Mouse (Mus musculus): ENCODE data around the gene Qrfp. TPM values are rescaled to one million over a fixed set of nuclear protein-coding genes. Genes with fewer than 3 reads are reported as not detected.

The Qrfp gene
- polyA plus RNA-seq, 1 experiment from 2014 or later, result 0.16 TPM

GRCm38 (mm10) chr2:31763271-31763670 is 47.1 kb downstream of the Qrfp start:
- Histone ChIP-seq H3K4me1 (peaks cover 67% of the 10 kb centered on the region), H3K4me3 (no peak overlapping the region), H3K9me3 (no peaks in the 10 kb centered on the region), H3K4me2 (replicated peaks) (peak overlapping the region; percentile 88), H3K27me3 (replicated peaks) (no peaks in the 10 kb centered on the region), H3K36me3 (no peaks in the 10 kb centered on the region), H3K27ac (no peak overlapping the region), H3K9ac (0 out of 2 replicates have a peak overlapping the region, but pooled peaks have one; percentile 17)
- no peak for ATAC-seq (ENCODE audit: low FRiP score, low read depth)
- 16% methylated on average over 2 of the region's 2 CpGs for WGBS

- H3K9ac ChIP-seq, result 0 out of 2 replicates have a peak overlapping the region, but pooled peaks have one; percentile 17
- no peaks in the 10 kb centered on the region for H3K36me3 ChIP-seq
- no peaks in the 10 kb centered on the region for H3K9me3 ChIP-seq
- H3K4me1 ChIP-seq, result peaks cover 64% of the 10 kb centered on the region
- no peak overlapping the region for H3K27ac ChIP-seq
- no peak for ATAC-seq (ENCODE audit: low FRiP score, low read depth)
- H3K27me3 ChIP-seq (replicated peaks), result no peaks in the 10 kb centered on the region
- WGBS, result 5% methylated on average over 2 of the region's 2 CpGs
- H3K4me3 ChIP-seq, result no peak overlapping the region
- peak overlapping the region; percentile 88 for H3K4me2 ChIP-seq (replicated peaks)
These were observed 47.5 kb downstream of the Qrfp start for GRCm38 (mm10) chr2:31762853-31763252.

- Histone ChIP-seq H3K9me3 (no peaks in the 10 kb centered on the region), H3K9ac (no peak overlapping the region; the same call in 1 of the 2 replicates), H3K4me3 (peak overlapping the region; percentile 78; the same call in 1 of the 2 replicates), H3K4me1 (peaks cover 61% of the 10 kb centered on the region), H3K27me3 (replicated peaks) (no peaks in the 10 kb centered on the region), H3K27ac (no peak overlapping the region), H3K36me3 (no peaks in the 10 kb centered on the region), H3K4me2 (replicated peaks) (peak overlapping the region; percentile 88)
- ATAC-seq (ENCODE audit: low FRiP score, low read depth), result no peak
- WGBS, result 29% methylated on average over 3 of the region's 3 CpGs
These were observed 48.2 kb downstream of the Qrfp start for GRCm38 (mm10) chr2:31762155-31762554.

GRCm38 (mm10) chr2:31761585-31761984 is 48.8 kb downstream of the Qrfp start:
- no peak for ATAC-seq (ENCODE audit: low FRiP score, low read depth)
- peaks cover 58% of the 10 kb centered on the region for H3K4me1 ChIP-seq
- no peak overlapping the region for H3K27ac ChIP-seq
- peak overlapping the region; percentile 87 for H3K9ac ChIP-seq
- WGBS, result 5% methylated on average over 4 of the region's 4 CpGs
- H3K36me3 ChIP-seq, result no peaks in the 10 kb centered on the region
- H3K4me2 ChIP-seq (replicated peaks), result peak overlapping the region; percentile 88
- peak overlapping the region; percentile 78 for H3K4me3 ChIP-seq
- no peaks in the 10 kb centered on the region for H3K27me3 ChIP-seq (replicated peaks)
- H3K9me3 ChIP-seq, result no peaks in the 10 kb centered on the region

- 5% methylated on average over 7 of the region's 7 CpGs for WGBS
- Histone ChIP-seq H3K9ac (peak overlapping the region; percentile 87), H3K4me2 (replicated peaks) (peak overlapping the region; percentile 88), H3K4me1 (peaks cover 56% of the 10 kb centered on the region), H3K27ac (no peak overlapping the region), H3K4me3 (peak overlapping the region; percentile 78), H3K27me3 (replicated peaks) (no peaks in the 10 kb centered on the region), H3K36me3 (no peaks in the 10 kb centered on the region), H3K9me3 (no peaks in the 10 kb centered on the region)
- no peak for ATAC-seq (ENCODE audit: low FRiP score, low read depth)
These were observed 49.3 kb downstream of the Qrfp start for GRCm38 (mm10) chr2:31761115-31761531.

GRCm38 (mm10) chr2:31760486-31760885 is 49.9 kb downstream of the Qrfp start:
- Histone ChIP-seq H3K4me2 (replicated peaks) (peak overlapping the region; percentile 88), H3K36me3 (no peaks in the 10 kb centered on the region), H3K9me3 (no peaks in the 10 kb centered on the region), H3K4me1 (peaks cover 50% of the 10 kb centered on the region), H3K27ac (0 out of 2 replicates have a peak overlapping the region, but pooled peaks have one; percentile 20), H3K4me3 (peak overlapping the region; percentile 78), H3K27me3 (replicated peaks) (no peaks in the 10 kb centered on the region), H3K9ac (peak overlapping the region; percentile 87)
- no peak for ATAC-seq (ENCODE audit: low FRiP score, low read depth)
- WGBS, result 2% methylated on average over 1 of the region's 1 CpGs

GRCm38 (mm10) chr2:31759751-31760460 is 50.5 kb downstream of the Qrfp start:
- Histone ChIP-seq H3K4me2 (replicated peaks) (peak overlapping the region; percentile 88), H3K4me1 (peaks cover 46% of the 10 kb centered on the region), H3K36me3 (no peaks in the 10 kb centered on the region), H3K27me3 (replicated peaks) (no peaks in the 10 kb centered on the region), H3K4me3 (peak overlapping the region; percentile 78), H3K27ac (peak overlapping the region; percentile 66; the same call in 1 of the 2 replicates), H3K9me3 (no peaks in the 10 kb centered on the region), H3K9ac (peak overlapping the region; percentile 87)
- under 1% methylated on average over 42 of the region's 42 CpGs for WGBS
- peak; percentile 85 for ATAC-seq (ENCODE audit: low FRiP score, low read depth)

- peaks cover 46% of the 10 kb centered on the region for H3K4me1 ChIP-seq
- peak overlapping the region; percentile 88 for H3K4me2 ChIP-seq (replicated peaks)
- H3K27me3 ChIP-seq (replicated peaks), result no peaks in the 10 kb centered on the region
- WGBS, result 90% methylated on average over 5 of the region's 5 CpGs
- ATAC-seq (ENCODE audit: low FRiP score, low read depth), result no peak
- H3K27ac ChIP-seq, result no peak overlapping the region
- H3K4me3 ChIP-seq, result no peak overlapping the region
- H3K36me3 ChIP-seq, result no peaks in the 10 kb centered on the region
- H3K9ac ChIP-seq, result no peak overlapping the region; the same call in 1 of the 2 replicates
- H3K9me3 ChIP-seq, result no peaks in the 10 kb centered on the region
These were observed 51.4 kb downstream of the Qrfp start for GRCm38 (mm10) chr2:31758966-31759365.

- no peak overlapping the region for H3K4me2 ChIP-seq (replicated peaks)
- no peaks in the 10 kb centered on the region for H3K27me3 ChIP-seq (replicated peaks)
- no peak overlapping the region for H3K4me3 ChIP-seq
- H3K36me3 ChIP-seq, result no peaks in the 10 kb centered on the region
- no peak overlapping the region for H3K27ac ChIP-seq
- H3K9me3 ChIP-seq, result 0 out of 2 replicates have a peak, but pooled peaks cover 6% of the 10 kb centered on the region
- H3K9ac ChIP-seq, result no peak overlapping the region
- H3K4me1 ChIP-seq, result peaks cover 35% of the 10 kb centered on the region
- ATAC-seq (ENCODE audit: low FRiP score, low read depth), result no peak
These were observed 52.9 kb downstream of the Qrfp start for GRCm38 (mm10) chr2:31757472-31757871.

Other genes with a start within 250 kb of the Qrfp start
- gene Fubp3, start 237.9 kb downstream of the Qrfp start, polyA plus RNA-seq (2016; fragmentation: Nextera tagmentation; extraction: Ambion mirVana), result 80.3 and 86.6 TPM in 2 replicates
- gene Prdm12, start 170.5 kb downstream of the Qrfp start, polyA plus RNA-seq (2016; fragmentation: Nextera tagmentation; extraction: Ambion mirVana), result 37.3 and 54.2 TPM in 2 replicates
- 50.5 and 51.3 TPM in 2 replicates for gene Exosc2, start 139.9 kb downstream of the Qrfp start, polyA plus RNA-seq (2016; fragmentation: Nextera tagmentation; extraction: Ambion mirVana)
- 38.2 and 38.6 TPM in 2 replicates for gene Abl1, start 122.2 kb downstream of the Qrfp start, polyA plus RNA-seq (2016; fragmentation: Nextera tagmentation; extraction: Ambion mirVana)
- 2.3 and 3.0 TPM in 2 replicates for gene Fibcd1, start 35.4 kb upstream of the Qrfp start, polyA plus RNA-seq (2016; fragmentation: Nextera tagmentation; extraction: Ambion mirVana)
- gene Lamc3, start 76.7 kb upstream of the Qrfp start, polyA plus RNA-seq (2016; fragmentation: Nextera tagmentation; extraction: Ambion mirVana), result 8.8 and 9.1 TPM in 2 replicates
- 39.5 and 39.6 TPM in 2 replicates for gene Aif1l, start 139.6 kb upstream of the Qrfp start, polyA plus RNA-seq (2016; fragmentation: Nextera tagmentation; extraction: Ambion mirVana)
- 63.7 and 74.6 TPM in 2 replicates for gene Nup214, start 163.9 kb upstream of the Qrfp start, polyA plus RNA-seq (2016; fragmentation: Nextera tagmentation; extraction: Ambion mirVana)